Mouse (Mus musculus): ENCODE data around the gene Adcy5. TPM values are rescaled to one million over a fixed set of nuclear protein-coding genes. Genes with fewer than 3 reads are reported as not detected.

Adcy5 gene
- polyA plus RNA-seq, 1 experiment from 2014 or later, result 1.8 TPM

DNA sequence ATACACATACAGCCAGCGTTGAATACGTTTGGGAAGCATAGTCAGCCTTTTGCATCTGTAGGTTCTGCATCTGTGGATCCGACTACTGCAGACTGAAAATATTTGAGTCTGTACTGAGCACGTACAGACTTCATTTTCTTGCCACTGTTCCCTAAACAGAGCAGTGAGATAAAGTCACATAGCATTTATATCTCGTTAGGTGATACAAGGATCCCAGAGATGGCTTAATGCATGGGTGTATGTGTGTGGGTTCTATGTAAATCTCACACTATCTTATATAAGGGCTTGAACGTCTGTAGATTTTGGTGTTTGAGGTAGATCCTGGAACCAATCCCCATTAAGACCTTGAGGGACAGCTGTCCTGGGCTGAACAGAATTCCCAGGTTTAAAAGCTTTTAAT, 10.7 kb downstream of the Adcy5 start:
- no peak overlapping the region for H3K4me3 ChIP-seq (ENCODE audit: low read depth, low read length)
- H3K9ac ChIP-seq (ENCODE audit: low read length), result no peak overlapping the region
- no peaks in the 10 kb centered on the region for H3K9me3 ChIP-seq (ENCODE audit: control insufficient read depth, low read length)
- 87% methylated on average over 6 of the region's 6 CpGs for WGBS
- no peaks in the 10 kb centered on the region for H3K36me3 ChIP-seq (ENCODE audit: control insufficient read depth, insufficient read depth, low read length)
- H3K27me3 ChIP-seq (ENCODE audit: control insufficient read depth, insufficient read depth, low read length), result no peaks in the 10 kb centered on the region
- DNase-seq (ENCODE audit: low spot score), result no peak
- no peak overlapping the region for H3K27ac ChIP-seq (ENCODE audit: low read depth, low read length)
- H3K4me2 ChIP-seq (ENCODE audit: low read depth, low read length, severe bottlenecking), result no peak overlapping the region
- ATAC-seq (replicated peaks; ENCODE audit: low FRiP score), result no peak
- H3K4me1 ChIP-seq (replicated peaks; ENCODE audit: control insufficient read depth, insufficient read depth, low read length), result peaks cover 9% of the 10 kb centered on the region; the same call in 1 of the 2 replicates

DNA sequence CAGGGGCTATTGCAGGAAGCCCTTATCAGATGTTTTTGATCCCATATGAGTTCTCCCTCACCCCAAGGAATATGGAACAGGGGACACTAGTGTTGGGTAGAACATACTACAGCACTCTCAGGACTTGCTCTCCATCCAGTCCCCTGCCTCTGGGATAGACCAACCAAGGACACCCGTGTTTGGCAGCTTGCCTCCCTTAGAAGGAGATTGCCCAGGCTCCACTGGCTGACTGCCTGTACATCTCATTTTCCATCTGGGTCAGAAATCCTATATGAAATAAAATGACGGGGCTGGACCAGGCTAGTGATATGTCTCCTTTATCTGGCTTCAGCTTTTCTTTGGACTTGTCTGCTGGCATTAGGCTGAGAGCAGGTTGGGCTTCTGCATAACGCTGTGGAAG, 11.1 kb downstream of the Adcy5 start:
- no peak for DNase-seq (ENCODE audit: low spot score)
- no peak overlapping the region for H3K27ac ChIP-seq (ENCODE audit: low read depth, low read length)
- whole genome bisulfite sequencing, result 91% methylated on average over 3 of the region's 3 CpGs
- H3K4me3 ChIP-seq (ENCODE audit: low read depth, low read length), result no peak overlapping the region
- peaks cover 9% of the 10 kb centered on the region; the same call in 1 of the 2 replicates for H3K4me1 ChIP-seq (replicated peaks; ENCODE audit: control insufficient read depth, insufficient read depth, low read length)
- no peak overlapping the region for H3K4me2 ChIP-seq (ENCODE audit: low read depth, low read length, severe bottlenecking)
- ATAC-seq (replicated peaks; ENCODE audit: low FRiP score), result no peak
- H3K9me3 ChIP-seq (ENCODE audit: control insufficient read depth, low read length), result no peaks in the 10 kb centered on the region
- H3K36me3 ChIP-seq (ENCODE audit: control insufficient read depth, insufficient read depth, low read length), result no peaks in the 10 kb centered on the region
- H3K27me3 ChIP-seq (ENCODE audit: control insufficient read depth, insufficient read depth, low read length), result no peaks in the 10 kb centered on the region
- no peak overlapping the region for H3K9ac ChIP-seq (ENCODE audit: low read length)

DNA sequence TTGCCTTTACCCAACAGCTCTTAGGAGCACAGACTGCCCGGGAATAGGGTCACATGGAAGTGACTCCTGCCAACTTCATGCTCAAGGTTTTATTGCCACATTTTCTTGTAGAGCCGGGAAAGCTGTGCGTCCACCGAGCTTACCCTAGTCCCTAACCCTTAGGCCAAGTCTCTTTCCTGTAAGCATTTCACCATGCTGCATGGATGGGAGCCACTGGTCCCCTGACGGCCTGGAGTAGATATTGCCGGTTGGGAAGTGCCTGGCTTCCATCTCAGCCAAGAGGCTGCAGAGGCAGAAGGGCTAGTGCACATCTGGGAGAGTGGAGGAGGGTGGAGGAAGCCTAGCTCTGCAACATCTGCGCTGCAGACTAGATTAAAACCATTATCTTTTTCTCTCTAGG, 14.8 kb downstream of the Adcy5 start:
- DNase-seq (ENCODE audit: low spot score) (no peak), ATAC-seq (replicated peaks; ENCODE audit: low FRiP score) (no peak)
- no peaks in the 10 kb centered on the region for H3K27me3 ChIP-seq (ENCODE audit: control insufficient read depth, insufficient read depth, low read length)
- no peak overlapping the region for H3K9ac ChIP-seq (ENCODE audit: low read length)
- WGBS, result 87% methylated on average over 7 of the region's 7 CpGs
- H3K36me3 ChIP-seq (ENCODE audit: control insufficient read depth, insufficient read depth, low read length), result no peaks in the 10 kb centered on the region
- H3K9me3 ChIP-seq (ENCODE audit: control insufficient read depth, low read length), result no peaks in the 10 kb centered on the region
- H3K4me3 ChIP-seq (ENCODE audit: low read depth, low read length), result no peak overlapping the region
- peaks cover 6% of the 10 kb centered on the region; the same call in 1 of the 2 replicates for H3K4me1 ChIP-seq (replicated peaks; ENCODE audit: control insufficient read depth, insufficient read depth, low read length)
- no peak overlapping the region for H3K4me2 ChIP-seq (ENCODE audit: low read depth, low read length, severe bottlenecking)
- no peak overlapping the region for H3K27ac ChIP-seq (ENCODE audit: low read depth, low read length)

DNA sequence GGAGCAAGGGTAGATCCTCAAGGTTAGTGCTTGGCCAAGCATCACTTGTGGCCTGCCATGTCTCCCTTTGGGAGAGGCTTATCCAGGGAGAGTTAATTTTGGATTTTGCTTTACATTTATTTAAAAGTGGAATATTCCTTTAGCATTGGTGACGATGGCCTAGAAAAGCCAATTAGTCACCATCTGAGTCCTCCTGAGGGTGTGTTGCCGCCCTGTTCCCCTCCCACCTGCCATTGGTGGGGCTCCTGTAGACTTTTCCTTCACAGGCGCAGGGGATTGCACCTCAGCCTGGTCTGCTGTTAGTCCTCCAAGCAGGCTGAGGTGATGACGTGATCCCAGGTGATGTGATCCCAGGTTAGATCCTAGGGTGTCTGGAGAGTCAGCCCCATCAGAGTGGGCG, 17.5 kb downstream of the Adcy5 start:
- no peaks in the 10 kb centered on the region for H3K36me3 ChIP-seq (ENCODE audit: control insufficient read depth, insufficient read depth, low read length)
- H3K27ac ChIP-seq (ENCODE audit: low read depth, low read length), result no peak overlapping the region
- DNase-seq (ENCODE audit: low spot score), result no peak
- no peak overlapping the region for H3K9ac ChIP-seq (ENCODE audit: low read length)
- H3K4me2 ChIP-seq (ENCODE audit: low read depth, low read length, severe bottlenecking), result no peak overlapping the region
- no peaks in the 10 kb centered on the region for H3K27me3 ChIP-seq (ENCODE audit: control insufficient read depth, insufficient read depth, low read length)
- H3K9me3 ChIP-seq (ENCODE audit: control insufficient read depth, low read length), result no peaks in the 10 kb centered on the region
- ATAC-seq (replicated peaks; ENCODE audit: low FRiP score), result no peak
- H3K4me3 ChIP-seq (ENCODE audit: low read depth, low read length), result no peak overlapping the region
- no peaks in the 10 kb centered on the region for H3K4me1 ChIP-seq (replicated peaks; ENCODE audit: control insufficient read depth, insufficient read depth, low read length)
- 89% methylated on average over 5 of the region's 5 CpGs for WGBS

DNA sequence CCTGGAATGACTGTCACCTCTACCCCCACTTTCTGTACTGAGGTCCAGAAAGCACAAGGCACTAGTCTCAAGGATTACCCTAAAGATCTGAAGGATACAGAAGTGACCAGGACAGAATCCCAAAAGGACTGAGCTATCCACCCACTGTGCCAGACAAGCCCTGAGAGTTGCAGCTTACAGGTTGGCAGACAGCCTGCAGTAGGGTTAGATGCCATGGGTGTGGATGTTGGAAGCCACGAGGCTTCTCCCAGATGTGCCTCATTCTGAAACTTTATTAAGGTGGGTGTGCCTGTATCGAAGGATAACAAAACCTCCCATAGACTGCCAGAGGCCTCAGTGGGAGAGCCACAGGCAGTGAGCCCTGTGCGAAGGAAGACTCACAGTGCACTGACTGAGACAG, 23.8 kb downstream of the Adcy5 start:
- DNase-seq (ENCODE audit: low spot score) (no peak), ATAC-seq (replicated peaks; ENCODE audit: low FRiP score) (no peak)
- H3K4me2 ChIP-seq (ENCODE audit: low read depth, low read length, severe bottlenecking), result no peak overlapping the region
- H3K27me3 ChIP-seq (ENCODE audit: control insufficient read depth, insufficient read depth, low read length), result no peaks in the 10 kb centered on the region
- H3K36me3 ChIP-seq (ENCODE audit: control insufficient read depth, insufficient read depth, low read length), result no peaks in the 10 kb centered on the region
- no peak overlapping the region for H3K27ac ChIP-seq (ENCODE audit: low read depth, low read length)
- H3K4me3 ChIP-seq (ENCODE audit: low read depth, low read length), result no peak overlapping the region
- 82% methylated on average over 3 of the region's 3 CpGs for WGBS
- no peak overlapping the region for H3K9ac ChIP-seq (ENCODE audit: low read length)
- H3K4me1 ChIP-seq (replicated peaks; ENCODE audit: control insufficient read depth, insufficient read depth, low read length), result no peaks in the 10 kb centered on the region
- H3K9me3 ChIP-seq (ENCODE audit: control insufficient read depth, low read length), result no peaks in the 10 kb centered on the region

DNA sequence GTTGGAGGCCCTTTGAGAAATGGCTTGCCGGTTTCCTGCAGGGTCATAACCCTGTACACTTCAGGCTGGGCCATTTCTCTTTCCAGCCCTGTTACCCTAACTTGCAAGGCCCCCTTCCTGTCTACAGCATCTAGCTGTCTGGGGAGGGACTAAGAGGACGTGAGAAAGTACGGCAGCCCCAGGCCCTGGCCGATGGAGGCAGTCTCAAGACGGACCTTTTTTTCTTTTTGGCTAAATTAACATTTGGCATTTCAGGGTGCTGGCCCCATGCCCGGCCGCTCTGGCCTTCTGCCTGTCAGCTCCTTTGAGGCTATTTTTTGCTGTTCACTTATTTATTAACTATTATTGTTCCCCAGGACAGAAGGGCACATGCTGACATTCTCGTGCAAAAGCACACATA, 24.4 kb downstream of the Adcy5 start:
- Histone ChIP-seq H3K27me3 (ENCODE audit: control insufficient read depth, insufficient read depth, low read length) (no peaks in the 10 kb centered on the region), H3K27ac (ENCODE audit: low read depth, low read length) (no peak overlapping the region), H3K36me3 (ENCODE audit: control insufficient read depth, insufficient read depth, low read length) (no peaks in the 10 kb centered on the region), H3K4me3 (ENCODE audit: low read depth, low read length) (no peak overlapping the region), H3K9ac (ENCODE audit: low read length) (no peak overlapping the region), H3K4me2 (ENCODE audit: low read depth, low read length, severe bottlenecking) (no peak overlapping the region), H3K4me1 (replicated peaks; ENCODE audit: control insufficient read depth, insufficient read depth, low read length) (no peaks in the 10 kb centered on the region), H3K9me3 (ENCODE audit: control insufficient read depth, low read length) (no peaks in the 10 kb centered on the region)
- ATAC-seq (replicated peaks; ENCODE audit: low FRiP score) (no peak), DNase-seq (ENCODE audit: low spot score) (no peak)
- WGBS, result 85% methylated on average over 8 of the region's 8 CpGs

GRCm38 (mm10) chr16:35183161-35183560, 28.5 kb downstream of the Adcy5 start:
- ATAC-seq (replicated peaks; ENCODE audit: low FRiP score), result no peak
- Histone ChIP-seq H3K4me3 (ENCODE audit: low read depth, low read length) (no peak overlapping the region), H3K9ac (ENCODE audit: low read length) (no peak overlapping the region), H3K36me3 (ENCODE audit: control insufficient read depth, insufficient read depth, low read length) (no peaks in the 10 kb centered on the region), H3K9me3 (ENCODE audit: control insufficient read depth, low read length) (no peaks in the 10 kb centered on the region), H3K4me1 (replicated peaks; ENCODE audit: control insufficient read depth, insufficient read depth, low read length) (no peaks in the 10 kb centered on the region; the same call in 1 of the 2 replicates), H3K27ac (ENCODE audit: low read depth, low read length) (no peak overlapping the region), H3K4me2 (ENCODE audit: low read depth, low read length, severe bottlenecking) (no peak overlapping the region), H3K27me3 (ENCODE audit: control insufficient read depth, insufficient read depth, low read length) (no peaks in the 10 kb centered on the region)
- no peak for DNase-seq (ENCODE audit: low spot score)
- WGBS, result 83% methylated on average over 11 of the region's 11 CpGs

GRCm38 (mm10) chr16:35188111-35188510, 33.4 kb downstream of the Adcy5 start:
- WGBS, result 86% methylated on average over 4 of the region's 4 CpGs
- H3K9me3 ChIP-seq (ENCODE audit: control insufficient read depth, low read length), result no peaks in the 10 kb centered on the region
- H3K4me1 ChIP-seq (replicated peaks; ENCODE audit: control insufficient read depth, insufficient read depth, low read length), result no peaks in the 10 kb centered on the region; the same call in 1 of the 2 replicates
- ATAC-seq (replicated peaks; ENCODE audit: low FRiP score), result no peak
- H3K4me2 ChIP-seq (ENCODE audit: low read depth, low read length, severe bottlenecking), result no peak overlapping the region
- no peaks in the 10 kb centered on the region for H3K36me3 ChIP-seq (ENCODE audit: control insufficient read depth, insufficient read depth, low read length)
- H3K27me3 ChIP-seq (ENCODE audit: control insufficient read depth, insufficient read depth, low read length), result no peaks in the 10 kb centered on the region
- DNase-seq (ENCODE audit: low spot score), result no peak
- no peak overlapping the region for H3K9ac ChIP-seq (ENCODE audit: low read length)
- no peak overlapping the region for H3K4me3 ChIP-seq (ENCODE audit: low read depth, low read length)
- no peak overlapping the region for H3K27ac ChIP-seq (ENCODE audit: low read depth, low read length)

DNA sequence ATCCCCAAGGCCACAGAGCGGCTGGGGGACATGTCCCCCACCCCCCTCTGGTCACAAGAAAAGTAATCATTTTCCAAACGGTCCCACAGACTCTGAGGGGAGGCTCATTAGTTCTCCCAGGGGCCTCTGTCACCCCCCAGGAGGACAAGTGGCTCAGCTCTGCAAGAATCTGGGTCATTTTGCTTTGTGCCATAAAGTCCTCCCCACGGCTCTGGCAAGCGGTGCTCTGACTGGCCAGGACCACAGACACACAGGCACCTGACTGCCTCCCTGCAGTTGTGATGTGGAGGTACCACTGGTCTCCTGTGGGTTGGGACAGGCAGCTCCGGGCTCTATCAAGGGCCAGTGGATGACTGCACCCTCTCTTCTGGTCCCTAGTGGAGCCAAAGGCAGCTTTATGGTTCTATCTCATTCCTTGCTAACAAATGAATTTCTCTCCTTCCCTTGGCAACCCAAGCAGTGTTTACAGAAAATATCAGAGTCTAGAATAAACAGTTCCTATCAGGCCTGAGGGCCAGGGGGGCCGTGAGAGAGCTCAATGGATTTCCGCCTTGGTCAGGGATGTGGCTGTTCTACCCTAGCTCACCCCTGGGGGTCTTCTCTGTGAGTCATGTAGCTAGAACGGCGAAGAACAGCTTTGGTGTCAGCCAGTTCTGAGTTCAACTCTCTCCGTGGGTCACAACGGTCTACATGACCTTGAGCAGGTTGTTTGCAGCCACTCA, 34.9 kb downstream of the Adcy5 start:
- no peaks in the 10 kb centered on the region; the same call in 1 of the 2 replicates for H3K4me1 ChIP-seq (replicated peaks; ENCODE audit: control insufficient read depth, insufficient read depth, low read length)
- DNase-seq (ENCODE audit: low spot score) (no peak), ATAC-seq (replicated peaks; ENCODE audit: low FRiP score) (no peak)
- H3K4me2 ChIP-seq (ENCODE audit: low read depth, low read length, severe bottlenecking), result no peak overlapping the region
- no peaks in the 10 kb centered on the region for H3K36me3 ChIP-seq (ENCODE audit: control insufficient read depth, insufficient read depth, low read length)
- no peak overlapping the region for H3K4me3 ChIP-seq (ENCODE audit: low read depth, low read length)
- 83% methylated on average over 11 of the region's 11 CpGs for WGBS
- no peak overlapping the region for H3K27ac ChIP-seq (ENCODE audit: low read depth, low read length)
- H3K9me3 ChIP-seq (ENCODE audit: control insufficient read depth, low read length), result no peaks in the 10 kb centered on the region
- H3K27me3 ChIP-seq (ENCODE audit: control insufficient read depth, insufficient read depth, low read length), result no peaks in the 10 kb centered on the region
- H3K9ac ChIP-seq (ENCODE audit: low read length), result no peak overlapping the region

Measured in forebrain, embryonic 11.5 days (tissue).